Mouse (Mus musculus) lung, embryonic 16.5 days (tissue): ENCODE data around the gene Dcp1a. TPM values are rescaled to one million over a fixed set of nuclear protein-coding genes. Genes with fewer than 3 reads are reported as not detected.

Source experiments
- ATAC-seq: fragments of 200-750 bp; cut with Nextera tagmentation; 2 replicates; pipeline ENCODE4 v1.8.0; 2017; ENCODE audit warnings: low read depth, mild to moderate bottlenecking, moderate library complexity
- H3K27ac ChIP-seq: fragments of 300-500 bp; sonication (generic); 2 replicates; pipeline ENCODE4 v1.5.1; 2014; ENCODE audit warnings: mild to moderate bottlenecking, control low read depth, low read length
- H3K27me3 ChIP-seq: fragments of 300-500 bp; sonication (generic); 2 replicates; pipeline ENCODE4 v1.6.1; 2014; ENCODE audit warnings: low read depth, low read length, mixed read lengths; ENCODE audit not compliant: control insufficient read depth, insufficient read depth
- H3K36me3 ChIP-seq: fragments of 300-500 bp; sonication (generic); 2 replicates; pipeline ENCODE4 v1.6.1; 2014; ENCODE audit warnings: low read length; ENCODE audit not compliant: control insufficient read depth, insufficient read depth
- H3K4me1 ChIP-seq: fragments of 300-500 bp; sonication (generic); replicated peaks from 2 replicates; pipeline ENCODE4 v1.6.1; 2014; ENCODE audit warnings: low read length, mixed read lengths; ENCODE audit not compliant: control insufficient read depth, insufficient read depth
- H3K4me2 ChIP-seq: fragments of 300-500 bp; sonication (generic); 2 replicates; pipeline ENCODE4 v1.6.1; 2014; ENCODE audit warnings: low read depth, low read length, control low read depth
- H3K4me3 ChIP-seq: fragments of 300-500 bp; sonication (generic); 2 replicates; pipeline ENCODE4 v1.5.1; 2014; ENCODE audit warnings: mild to moderate bottlenecking, low read length, control low read depth
- H3K9ac ChIP-seq: fragments of 300-500 bp; sonication (generic); 2 replicates; pipeline ENCODE4 v1.6.1; 2014; ENCODE audit warnings: low read length, control low read depth
- H3K9me3 ChIP-seq: fragments of 300-500 bp; sonication (generic); 2 replicates; pipeline ENCODE4 v1.6.1; 2016; ENCODE audit warnings: low read length; ENCODE audit not compliant: control insufficient read depth
- WGBS: fragments of 180-500 bp; shearing (Covaris S2); extraction: QIAGEN DNeasy Blood & Tissue Kit; methylation state at CpG from one replicate; pipeline ENCODE4 v1.1.7; 2014; 5-methylcytosine and 5-hydroxymethylcytosine counted together
- polyA plus RNA-seq: library from polyadenylated mRNA; unstranded; fragments of >200 nt; fragmentation: Nextera tagmentation; extraction: Ambion mirVana; gene quantifications from 2 replicates; pipeline ENCODE4 v1.2.1, GENCODE M21; 2015

The Dcp1a gene
- polyA plus RNA-seq, 1 experiment from 2014 or later: 24.8 TPM

DNA sequence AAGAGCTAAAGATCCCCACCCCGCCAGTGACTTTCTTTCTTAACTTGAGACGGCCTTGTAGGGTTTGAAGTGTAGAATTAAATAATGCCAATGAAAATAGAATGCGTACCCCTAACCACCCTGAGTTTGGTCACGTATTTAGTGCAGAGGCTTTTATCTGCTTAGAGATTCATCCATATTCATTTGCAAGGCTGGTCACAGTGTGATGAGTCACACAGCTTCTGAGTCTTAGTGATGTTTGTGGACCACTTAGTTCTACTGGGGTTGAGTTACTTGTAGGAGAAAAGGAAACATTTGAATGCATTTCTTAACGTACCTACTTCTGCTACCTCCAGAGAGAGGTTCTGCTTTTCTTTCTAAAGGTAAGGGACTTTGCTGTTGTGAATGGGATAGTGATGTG is 25.7 kb downstream of the Dcp1a start:
- 89% methylated on average over 5 of the region's 5 CpGs for WGBS
- Histone ChIP-seq H3K4me3 (no peak overlapping the region), H3K27me3 (no peaks in the 10 kb centered on the region), H3K9me3 (no peaks in the 10 kb centered on the region), H3K36me3 (peaks cover 27% of the 10 kb centered on the region), H3K4me1 (no peaks in the 10 kb centered on the region), H3K27ac (no peak overlapping the region), H3K9ac (no peak overlapping the region), H3K4me2 (no peak overlapping the region)
- ATAC-seq: no peak

DNA sequence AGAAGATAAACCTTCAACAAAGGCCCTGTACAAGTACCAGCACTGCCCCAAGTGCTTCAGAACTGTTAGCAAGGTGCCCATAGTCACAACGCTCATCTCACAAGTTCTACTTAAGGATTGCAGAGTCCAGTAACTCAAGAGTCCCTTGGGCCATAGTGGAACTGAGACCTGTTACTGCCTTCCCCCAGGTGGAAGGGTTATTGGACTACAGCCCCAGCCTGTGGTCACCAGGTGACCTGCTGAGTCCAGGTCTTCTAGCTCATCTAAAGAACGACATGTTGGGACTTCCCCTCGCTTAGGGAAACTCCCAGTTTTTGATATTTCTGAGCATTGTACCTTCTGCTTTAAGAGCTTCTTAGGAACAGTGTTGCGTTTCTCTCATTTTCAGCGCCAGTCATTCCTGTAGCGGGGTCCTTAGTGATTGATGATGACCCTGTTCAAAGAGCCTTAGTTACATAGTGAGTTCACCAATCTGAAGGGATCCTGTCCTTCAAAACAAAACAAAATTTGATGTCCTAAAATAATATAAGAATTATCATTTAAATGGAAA is 31.0 kb downstream of the Dcp1a start:
- Histone ChIP-seq H3K27ac (no peak overlapping the region), H3K27me3 (no peaks in the 10 kb centered on the region), H3K4me1 (no peaks in the 10 kb centered on the region), H3K36me3 (peaks cover 33% of the 10 kb centered on the region), H3K9me3 (no peaks in the 10 kb centered on the region), H3K9ac (no peak overlapping the region), H3K4me3 (no peak overlapping the region), H3K4me2 (no peak overlapping the region)
- no peak for ATAC-seq
- 89% methylated on average over 6 of the region's 6 CpGs for WGBS

GRCm38 (mm10) chr14:30512896-30513295 is 33.6 kb downstream of the Dcp1a start:
- H3K4me2 ChIP-seq: no peak overlapping the region
- no peak for ATAC-seq
- H3K9me3 ChIP-seq: no peaks in the 10 kb centered on the region
- WGBS: 69% methylated on average over 5 of the region's 5 CpGs
- no peaks in the 10 kb centered on the region for H3K4me1 ChIP-seq
- H3K36me3 ChIP-seq: peaks cover 23% of the 10 kb centered on the region
- H3K27ac ChIP-seq: no peak overlapping the region
- H3K9ac ChIP-seq: no peak overlapping the region
- H3K4me3 ChIP-seq: no peak overlapping the region
- H3K27me3 ChIP-seq: no peaks in the 10 kb centered on the region

GRCm38 (mm10) chr14:30515931-30516723 is 36.8 kb downstream of the Dcp1a start:
- no peak overlapping the region for H3K4me2 ChIP-seq
- peak; percentile 60; the same call in 1 of the 2 replicates for ATAC-seq
- no peak overlapping the region for H3K9ac ChIP-seq
- no peak overlapping the region for H3K4me3 ChIP-seq
- WGBS: 79% methylated on average over 13 of the region's 13 CpGs
- no peak overlapping the region for H3K27ac ChIP-seq
- H3K27me3 ChIP-seq: no peaks in the 10 kb centered on the region
- peaks cover 37% of the 10 kb centered on the region for H3K36me3 ChIP-seq
- H3K9me3 ChIP-seq: no peaks in the 10 kb centered on the region
- no peaks in the 10 kb centered on the region for H3K4me1 ChIP-seq

DNA sequence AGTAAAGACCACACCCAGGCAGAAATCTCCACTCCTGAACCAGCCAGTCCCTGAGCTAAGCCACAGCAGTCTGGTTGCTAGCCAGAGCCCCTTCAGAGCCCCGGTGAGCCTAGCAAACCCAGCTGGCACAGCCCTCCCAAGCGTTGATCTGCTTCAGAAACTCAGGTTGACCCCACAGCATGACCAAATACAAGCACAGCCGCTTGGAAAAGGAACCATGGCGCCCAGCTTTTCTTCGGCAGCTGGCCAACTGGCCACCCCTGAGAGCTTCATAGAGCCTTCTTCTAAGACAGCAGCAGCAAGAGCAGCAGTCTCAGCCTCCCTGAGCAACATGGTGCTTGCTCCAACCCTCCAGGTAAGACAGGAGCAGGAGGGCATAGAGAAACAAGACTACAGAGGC is 40.0 kb downstream of the Dcp1a start:
- Histone ChIP-seq H3K4me2 (no peak overlapping the region), H3K4me3 (no peak overlapping the region), H3K27me3 (no peaks in the 10 kb centered on the region), H3K9ac (no peak overlapping the region), H3K4me1 (no peaks in the 10 kb centered on the region), H3K27ac (no peak overlapping the region), H3K9me3 (no peaks in the 10 kb centered on the region), H3K36me3 (peaks cover 50% of the 10 kb centered on the region)
- ATAC-seq: 0 out of 2 replicates have a peak, but pooled peaks have one; percentile 20
- 76% methylated on average over 5 of the region's 5 CpGs for whole genome bisulfite sequencing

- H3K4me1 ChIP-seq: no peaks in the 10 kb centered on the region
- H3K9ac ChIP-seq: no peak overlapping the region
- H3K27ac ChIP-seq: no peak overlapping the region
- no peaks in the 10 kb centered on the region for H3K27me3 ChIP-seq
- 80% methylated on average over 6 of the region's 6 CpGs for WGBS
- H3K9me3 ChIP-seq: no peaks in the 10 kb centered on the region
- peaks cover 47% of the 10 kb centered on the region for H3K36me3 ChIP-seq
- H3K4me3 ChIP-seq: no peak overlapping the region
- no peak overlapping the region for H3K4me2 ChIP-seq
- no peak for ATAC-seq
Measured at GRCm38 (mm10) chr14:30523356-30523755, 44.0 kb downstream of the Dcp1a start.

DNA sequence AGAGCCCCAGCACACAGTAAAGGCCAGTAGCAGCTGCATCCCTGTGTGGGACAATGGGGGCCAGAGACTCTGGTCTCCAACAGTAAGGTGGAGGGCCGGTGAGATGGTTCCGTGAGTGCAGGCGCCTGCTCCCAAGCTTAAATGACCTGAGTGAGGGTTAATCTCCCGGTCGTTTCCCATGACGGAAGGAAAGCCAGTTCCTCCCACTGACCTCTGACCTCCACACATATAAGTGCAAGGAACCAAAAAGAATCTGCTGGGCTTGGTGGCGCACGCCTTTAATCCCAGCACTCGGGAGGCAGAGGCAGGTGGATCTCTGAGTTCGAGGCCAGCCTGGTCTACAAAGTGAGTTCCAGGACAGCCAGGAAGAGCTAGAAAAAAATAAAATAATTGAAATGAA is 49.1 kb downstream of the Dcp1a start:
- no peak for ATAC-seq
- WGBS: 89% methylated on average over 10 of the region's 10 CpGs
- Histone ChIP-seq H3K9ac (no peak overlapping the region), H3K9me3 (no peaks in the 10 kb centered on the region), H3K4me2 (no peak overlapping the region), H3K27me3 (no peaks in the 10 kb centered on the region), H3K36me3 (peaks cover 10% of the 10 kb centered on the region), H3K27ac (no peak overlapping the region), H3K4me3 (no peak overlapping the region), H3K4me1 (peaks cover 3% of the 10 kb centered on the region; the same call in 1 of the 2 replicates)

DNA sequence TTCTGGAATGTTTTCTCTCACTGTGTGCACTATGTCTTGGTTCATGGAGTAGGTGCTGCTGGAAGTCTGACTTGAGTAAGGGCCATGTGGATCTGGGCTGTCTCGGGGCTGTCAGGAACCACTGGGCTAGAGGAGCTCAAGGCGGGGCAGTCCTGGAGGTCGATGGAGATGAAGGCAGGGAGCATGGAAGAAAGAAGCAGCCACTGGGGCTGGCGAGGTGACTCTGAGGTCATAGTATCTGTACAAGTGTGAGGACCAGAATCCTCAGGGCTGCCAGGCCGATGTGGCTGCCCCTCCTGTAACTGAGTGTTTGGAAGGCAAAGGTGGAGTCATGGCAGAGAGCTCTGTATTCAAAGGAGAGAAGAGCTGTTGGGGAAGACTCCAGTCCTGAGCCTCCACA is 49.6 kb downstream of the Dcp1a start:
- Histone ChIP-seq H3K9ac (no peak overlapping the region), H3K4me3 (no peak overlapping the region), H3K27ac (no peak overlapping the region), H3K36me3 (peaks cover 5% of the 10 kb centered on the region), H3K9me3 (no peaks in the 10 kb centered on the region), H3K4me1 (peaks cover 3% of the 10 kb centered on the region; the same call in 1 of the 2 replicates), H3K4me2 (no peak overlapping the region), H3K27me3 (no peaks in the 10 kb centered on the region)
- no peak for ATAC-seq
- WGBS: 69% methylated on average over 5 of the region's 5 CpGs

- WGBS: 93% methylated on average over 12 of the region's 12 CpGs
- no peak for ATAC-seq
- no peak overlapping the region for H3K4me3 ChIP-seq
- no peak overlapping the region for H3K4me2 ChIP-seq
- H3K9ac ChIP-seq: no peak overlapping the region
- peaks cover 5% of the 10 kb centered on the region for H3K36me3 ChIP-seq
- H3K27me3 ChIP-seq: no peaks in the 10 kb centered on the region
- peaks cover 3% of the 10 kb centered on the region; the same call in 1 of the 2 replicates for H3K4me1 ChIP-seq
- H3K27ac ChIP-seq: no peak overlapping the region
- no peaks in the 10 kb centered on the region for H3K9me3 ChIP-seq
Measured at GRCm38 (mm10) chr14:30529454-30529853, 50.1 kb downstream of the Dcp1a start.
